Mouse (Mus musculus) liver, adult 10 weeks (tissue): ENCODE results near the gene Fdps. TPM values are rescaled to one million over a fixed set of nuclear protein-coding genes. Genes with fewer than 3 reads are reported as not detected.

ENCODE experiments used
- polyA plus RNA-seq: library from polyadenylated mRNA; stranded (reverse); fragments of 350-450 nt; fragmentation: Illumina TruSeq; extraction: RNeasy Lipid Tissue Mini Kit (QIAGEN cat#74804); gene quantifications from one replicate; pipeline ENCODE4 v1.2.3, GENCODE M21; 2014; ENCODE audit warnings: low read depth, low replicate concordance

The Fdps gene
- 96.2 TPM for polyA plus RNA-seq

GRCm38 (mm10) chr3:89101812-89102494 lies at the start of gene Fdps:
Gene Fdps (minus strand): TSS chr3:89101959.

GRCm38 (mm10) chr3:89135958-89136357 lies 34.2 kb upstream of the Fdps start, which contains the start of gene Pklr:
Gene Pklr (plus strand): TSS chr3:89136142.

GRCm38 (mm10) chr3:89100811-89101210 lies 948 bp downstream of the Fdps start, which contains the start of gene Gm43738:
Gene Gm43738 (minus strand): TSS chr3:89101099.

GRCm38 (mm10) chr3:89093175-89093574 lies 8.6 kb downstream of the Fdps start, which contains the start of gene Rusc1:
Gene Rusc1 (minus strand): TSS chr3:89093311.

Other genes with a start within 250 kb of the Fdps start
- gene Msto1, start 188.0 kb downstream of the Fdps start, polyA plus RNA-seq, result 1.4 TPM
- gene Ash1l, start 151.3 kb downstream of the Fdps start, polyA plus RNA-seq, result 11.3 TPM
- gene Dap3, start 150.8 kb downstream of the Fdps start, polyA plus RNA-seq, result 59.9 TPM
- gene Rusc1, start 8.6 kb downstream of the Fdps start, polyA plus RNA-seq, result 1.8 TPM
- gene Gm43738, start 860 bp downstream of the Fdps start, polyA plus RNA-seq, result not detected
- 35.7 TPM for gene Pklr, start 34.2 kb upstream of the Fdps start, polyA plus RNA-seq
- not detected for gene Hcn3, start 58.2 kb upstream of the Fdps start, polyA plus RNA-seq
- 8.1 TPM for gene Clk2, start 62.8 kb upstream of the Fdps start, polyA plus RNA-seq
- gene Scamp3, start 75.5 kb upstream of the Fdps start, polyA plus RNA-seq, result 9.4 TPM
- not detected for gene Fam189b, start 81.2 kb upstream of the Fdps start, polyA plus RNA-seq
- 10.3 TPM for gene Gba, start 101.0 kb upstream of the Fdps start, polyA plus RNA-seq
- not detected for gene Thbs3, start 113.2 kb upstream of the Fdps start, polyA plus RNA-seq
- 32.9 TPM for gene Mtx1, start 125.1 kb upstream of the Fdps start, polyA plus RNA-seq
- gene Muc1, start 127.1 kb upstream of the Fdps start, polyA plus RNA-seq, result 0.87 TPM
- gene Krtcap2, start 144.0 kb upstream of the Fdps start, polyA plus RNA-seq, result 38.0 TPM
- not detected for gene Trim46, start 144.3 kb upstream of the Fdps start, polyA plus RNA-seq
- gene Dpm3, start 157.4 kb upstream of the Fdps start, polyA plus RNA-seq, result not detected
- gene Slc50a1, start 168.6 kb upstream of the Fdps start, polyA plus RNA-seq, result 5.9 TPM
- gene Efna1, start 179.2 kb upstream of the Fdps start, polyA plus RNA-seq, result 11.2 TPM
- not detected for gene Efna3, start 221.0 kb upstream of the Fdps start, polyA plus RNA-seq
- not detected for gene Efna4, start 236.1 kb upstream of the Fdps start, polyA plus RNA-seq
- 0.74 TPM for gene Adam15, start 248.0 kb upstream of the Fdps start, polyA plus RNA-seq